Mouse (Mus musculus): ENCODE data around the gene B230118H07Rik.
A peak's percentile ranks its signal among the peaks of the same experiment; 100 is the strongest.

B230118H07Rik gene

DNA sequence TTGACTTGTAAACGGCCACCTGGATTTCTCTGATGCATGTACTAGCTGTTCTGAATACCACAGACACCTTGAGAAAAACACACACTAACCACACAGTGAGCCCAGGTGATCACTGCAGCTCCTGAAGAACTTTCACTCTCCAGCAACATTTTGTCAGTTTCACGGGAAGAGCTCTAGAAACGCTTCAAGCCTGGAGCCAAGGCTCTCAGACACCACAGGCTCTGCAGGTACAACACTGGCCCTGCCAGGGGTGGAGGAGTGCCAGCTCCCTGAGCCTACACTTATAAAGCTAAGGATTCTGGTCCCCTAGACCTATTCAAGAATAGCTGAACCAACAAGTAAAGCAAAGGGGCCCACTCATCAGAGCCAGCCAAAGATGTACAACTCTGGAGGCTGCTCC is 67.9 kb downstream of the B230118H07Rik start:
- DNase-seq = peak in 1 of 2 experiments; percentile 35

DNA sequence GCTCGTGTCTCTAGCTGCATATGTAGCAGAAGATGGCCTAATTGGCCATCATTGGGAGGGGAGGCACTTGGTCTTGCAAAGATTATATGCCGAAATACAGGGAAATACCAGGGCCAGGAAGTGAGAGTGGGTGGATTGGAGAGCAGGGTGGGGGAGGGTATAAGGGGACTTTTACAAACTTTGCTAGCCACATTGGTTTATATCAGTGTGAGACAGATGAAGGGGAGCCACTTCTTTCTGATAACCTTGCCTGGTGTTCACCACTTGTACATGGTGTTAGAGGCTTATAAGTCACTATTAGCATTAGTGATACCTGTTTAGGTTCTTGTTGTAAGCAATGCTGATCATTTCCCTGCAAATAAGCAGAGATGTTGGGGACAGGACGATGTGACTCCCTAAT is 68.4 kb downstream of the B230118H07Rik start:
- DNase-seq = no peak

DNA sequence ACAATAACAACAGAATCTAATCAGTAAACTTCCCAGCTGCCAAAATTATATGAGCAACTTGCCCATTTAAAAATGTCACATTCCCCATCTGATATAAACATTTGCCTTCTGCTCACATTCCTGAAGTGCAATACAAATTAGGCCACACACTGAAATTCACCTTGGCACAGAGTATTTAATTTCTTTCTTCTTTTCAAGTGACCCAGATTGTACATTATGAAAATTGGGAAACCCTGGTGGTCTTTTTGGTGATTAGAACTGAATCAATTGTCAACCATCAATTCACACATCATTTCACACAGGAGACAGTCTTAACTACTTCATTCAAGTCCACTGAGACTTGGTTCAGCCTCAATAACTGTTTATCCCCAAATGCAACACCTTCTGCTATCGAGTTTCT is 68.9 kb downstream of the B230118H07Rik start:
- DNase-seq = no peak

DNA sequence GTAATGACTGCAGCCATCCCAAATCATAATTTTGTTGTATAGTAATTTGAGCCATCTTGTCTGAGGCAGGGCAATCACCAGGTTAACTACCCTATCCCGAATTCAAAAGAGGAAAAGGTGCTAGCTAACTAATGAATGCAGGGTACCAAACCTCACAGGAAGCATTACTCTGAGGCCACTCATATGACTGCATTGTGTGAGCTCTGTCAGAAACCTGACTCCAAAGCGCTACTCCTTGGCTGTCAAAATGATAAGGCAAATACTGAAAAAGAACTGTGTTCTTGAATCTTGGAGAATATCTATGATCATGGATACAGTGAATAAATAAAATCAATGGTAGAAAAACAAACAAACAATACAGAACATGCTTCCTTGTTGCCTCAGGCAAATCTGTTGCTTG is 69.3 kb downstream of the B230118H07Rik start:
- DNase-seq = no peak

DNA sequence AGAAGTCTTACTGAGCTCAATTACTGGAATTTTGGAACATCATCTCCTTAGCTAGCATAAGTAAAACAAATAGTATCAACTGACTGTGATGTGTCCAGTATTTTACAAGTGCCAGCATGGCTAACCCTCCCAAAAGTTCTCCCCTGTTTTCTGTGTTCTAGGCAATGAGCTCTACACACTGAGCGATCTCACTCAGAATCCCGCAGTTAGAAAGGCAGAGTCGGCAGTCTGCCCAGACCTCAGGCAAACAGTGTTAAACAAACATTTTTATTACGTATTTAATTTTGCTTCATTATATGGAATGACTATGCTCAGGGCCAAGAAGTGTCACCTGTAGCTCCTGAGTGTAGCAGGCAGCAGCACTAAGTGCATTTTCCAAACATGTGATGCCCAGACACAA is 72.1 kb downstream of the B230118H07Rik start:
- DNase-seq = no peak

DNA sequence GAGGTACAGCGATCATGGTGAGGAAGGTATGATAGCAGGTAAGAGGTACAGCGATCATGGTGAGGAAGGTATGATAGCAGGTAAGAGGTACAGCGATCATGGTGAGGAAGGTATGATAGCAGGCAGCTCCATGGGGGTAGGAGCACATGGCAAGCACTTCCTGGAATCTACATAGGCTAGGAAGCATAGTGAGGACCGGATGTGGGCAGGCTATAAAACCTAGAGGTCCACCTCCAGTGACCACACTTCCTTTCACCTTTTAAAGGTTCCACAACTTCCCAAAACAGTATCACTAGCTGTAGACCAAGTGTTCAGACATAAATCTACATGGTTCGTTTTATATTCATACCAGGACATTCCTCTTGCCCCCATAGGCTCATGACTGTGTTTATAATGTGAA is 80.1 kb downstream of the B230118H07Rik start:
- DNase-seq = no peak

DNA sequence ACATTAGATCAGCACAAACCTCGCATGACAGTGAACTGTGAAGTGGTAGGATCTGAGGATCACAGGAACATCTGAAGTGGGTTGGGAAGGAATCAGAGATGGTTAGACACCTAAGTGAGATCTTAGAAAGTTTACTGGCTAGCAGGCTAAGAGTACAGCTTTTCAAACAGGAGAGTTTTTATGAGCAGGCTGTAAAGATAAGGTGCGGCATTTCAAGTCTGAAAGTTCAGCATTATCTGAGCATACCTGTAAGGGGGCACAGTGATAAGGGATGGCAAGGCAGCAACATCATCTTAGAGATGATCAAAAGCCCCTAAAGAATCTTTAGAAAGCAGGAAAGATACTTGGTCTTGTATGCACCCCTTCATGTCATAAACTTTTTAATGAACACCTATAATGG is 81.8 kb downstream of the B230118H07Rik start:
- DNase-seq = no peak

DNA sequence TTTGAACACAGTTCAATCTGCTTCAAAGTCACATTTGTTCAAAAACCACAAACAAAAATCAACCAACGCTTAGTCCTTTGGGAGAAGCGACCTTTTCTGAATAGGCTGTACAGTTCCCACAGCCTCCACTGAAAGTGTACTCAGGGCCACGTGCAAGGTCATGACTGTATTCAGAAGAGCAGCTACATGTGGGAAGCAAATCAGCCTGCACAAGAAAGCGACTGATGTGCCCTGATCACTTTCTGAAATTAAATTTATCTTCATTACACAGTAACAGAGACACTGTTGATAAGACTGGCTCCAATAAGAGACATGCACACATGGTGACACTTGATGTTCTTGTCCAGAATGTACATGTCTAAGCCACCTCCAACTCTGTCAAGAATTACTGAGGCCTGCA is 85.6 kb downstream of the B230118H07Rik start:
- DNase-seq = no peak

DNA sequence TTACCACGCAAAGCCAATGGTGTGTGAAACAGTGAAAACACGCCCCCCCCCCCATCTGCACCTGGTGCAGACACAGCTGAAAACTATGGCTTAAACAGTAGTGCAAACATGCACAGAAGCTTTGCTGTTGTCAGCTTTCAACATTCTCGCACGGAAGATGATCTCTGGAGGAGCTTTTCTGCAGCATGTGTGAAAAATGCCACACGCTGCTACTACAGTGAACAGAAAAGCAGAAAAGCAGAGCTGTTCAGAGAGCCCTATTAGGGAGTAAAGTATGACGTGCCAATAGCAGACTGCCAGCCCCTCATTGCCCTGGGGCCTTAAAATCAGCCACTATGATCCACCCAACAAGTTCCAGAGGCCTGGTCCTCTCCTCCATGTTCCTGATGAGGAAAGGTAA is 86.1 kb downstream of the B230118H07Rik start:
- peak; percentile 7 to 18 for DNase-seq

DNA sequence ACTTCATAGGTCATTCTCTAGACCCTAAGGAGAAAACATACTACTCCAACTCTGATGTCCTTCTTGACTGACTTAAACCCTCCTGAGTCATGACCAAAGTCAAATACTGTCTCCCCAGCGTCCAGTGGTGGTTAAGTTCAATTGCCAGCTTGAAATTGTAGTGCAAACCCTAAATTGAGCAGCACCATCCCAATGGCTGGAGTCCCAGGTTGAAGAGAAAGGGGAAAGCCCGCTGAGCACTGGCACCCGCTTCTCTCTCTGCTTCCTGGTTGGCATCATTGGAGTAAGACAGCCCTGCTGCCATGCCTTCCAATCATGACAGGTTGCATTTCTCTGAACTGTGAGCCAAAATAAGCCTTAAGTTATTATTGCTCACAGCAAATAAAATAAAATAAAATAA is 89.9 kb downstream of the B230118H07Rik start:
- DNase-seq = no peak

DNA sequence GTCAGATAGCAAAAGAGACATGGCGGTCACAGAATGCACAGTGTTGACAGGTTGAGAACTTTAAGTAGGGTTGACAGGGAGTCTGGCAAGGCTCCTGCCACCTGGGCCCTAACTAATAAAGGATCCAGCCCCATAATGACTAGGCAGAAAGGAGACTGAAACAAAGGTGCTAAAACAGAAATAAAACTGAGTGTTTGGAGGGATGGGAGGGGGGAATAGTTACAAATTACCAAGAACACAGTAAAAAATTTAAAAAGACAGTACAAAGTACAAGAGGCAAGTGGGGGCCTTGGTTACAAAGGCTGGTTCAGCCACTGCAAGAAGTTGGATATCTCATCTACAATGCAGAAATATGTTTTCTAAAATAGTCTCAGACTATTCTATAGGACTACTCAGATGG is 93.4 kb downstream of the B230118H07Rik start:
- DNase-seq = no peak

DNA sequence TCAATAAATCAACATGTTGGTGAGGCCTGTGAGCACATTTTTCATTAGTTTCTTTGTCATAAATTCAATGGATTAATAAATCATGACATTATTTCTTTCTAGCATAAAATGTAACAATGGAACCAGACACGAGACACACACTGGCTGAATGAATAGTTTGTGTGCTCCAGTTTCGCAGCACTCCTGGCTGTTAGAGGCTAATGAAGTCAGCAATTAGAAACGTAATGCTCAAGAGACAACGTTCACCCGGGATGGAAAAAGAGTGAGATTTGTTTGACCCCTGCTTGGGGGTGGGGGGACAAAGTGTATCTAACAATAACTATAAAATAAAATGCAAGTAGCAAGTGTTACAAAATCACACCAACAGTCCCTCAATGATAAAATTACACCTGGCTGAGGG is 95.5 kb downstream of the B230118H07Rik start:
- no peak for DNase-seq

DNA sequence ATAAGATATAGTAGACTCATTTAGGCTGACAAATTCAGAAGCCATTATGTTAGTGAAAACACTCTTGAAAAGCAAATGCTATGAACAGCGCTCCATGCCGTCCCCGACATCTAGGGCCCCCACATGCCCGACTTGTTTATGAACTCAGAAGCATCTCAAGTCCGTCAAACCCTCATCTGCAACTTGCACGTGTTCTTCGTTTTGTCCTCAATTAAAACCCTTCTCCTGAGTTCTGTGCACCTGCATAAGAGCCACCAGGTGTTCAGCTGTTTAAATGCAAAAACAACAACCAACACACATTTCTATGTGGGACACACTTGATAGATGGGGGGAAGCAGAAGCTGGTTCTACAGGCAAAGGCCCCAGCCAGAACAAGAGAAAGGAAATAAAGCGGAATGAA is 97.0 kb downstream of the B230118H07Rik start:
- DNase-seq = no peak

DNA sequence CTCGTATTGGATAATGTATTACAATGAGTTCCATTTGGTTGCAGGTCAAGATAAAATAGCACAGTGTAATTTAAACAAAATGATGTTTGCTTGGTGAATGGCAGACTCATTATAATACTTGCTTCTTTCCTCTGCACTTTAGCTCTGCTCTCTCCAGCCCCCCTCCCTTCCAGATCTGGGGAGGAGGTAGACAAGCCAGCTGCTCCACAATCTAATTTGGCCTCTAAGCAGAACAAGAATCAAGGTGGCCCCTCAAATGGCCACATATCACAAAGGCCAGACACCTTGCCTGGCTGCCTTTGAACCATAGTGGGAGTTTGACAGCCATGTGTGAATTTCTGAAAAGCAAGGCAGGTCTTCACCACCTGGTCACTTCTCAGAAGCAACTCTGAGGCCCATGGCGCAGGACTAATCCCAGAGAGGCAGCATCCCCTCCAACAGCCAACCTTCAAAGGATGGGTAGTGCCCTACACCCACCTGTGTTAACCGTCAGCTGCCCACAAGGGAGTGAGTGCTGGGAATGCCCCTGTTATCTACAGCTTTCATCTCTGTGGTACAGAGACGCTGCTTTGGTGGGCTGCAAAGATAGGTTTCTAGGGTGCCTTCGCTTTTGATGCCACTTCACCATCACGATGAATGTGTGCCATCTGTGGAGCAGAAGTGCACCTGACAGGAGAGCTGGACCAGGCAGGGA is 98.2 kb downstream of the B230118H07Rik start:
- peak in 1 of 2 experiments; percentile 10 for DNase-seq

DNA sequence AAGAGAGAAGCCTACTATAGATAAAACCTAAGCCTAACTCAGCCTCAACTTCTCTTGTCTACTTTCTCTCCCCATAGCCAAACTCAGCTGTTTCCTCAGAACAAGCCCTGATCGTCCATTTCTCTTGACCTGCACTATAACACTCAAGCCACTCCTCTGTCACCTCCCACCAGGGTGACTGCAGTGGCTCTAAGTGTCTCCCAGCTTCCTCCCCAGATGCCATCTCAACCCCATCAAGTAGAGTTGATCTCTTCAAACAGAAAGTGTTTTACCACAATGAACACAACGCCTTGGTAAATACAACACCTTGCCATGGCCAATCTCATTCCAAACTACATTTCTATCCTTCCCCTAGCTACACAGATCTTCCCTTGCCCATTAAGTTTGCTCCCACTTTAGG is 99.2 kb downstream of the B230118H07Rik start:
- DNase-seq = no peak

DNA sequence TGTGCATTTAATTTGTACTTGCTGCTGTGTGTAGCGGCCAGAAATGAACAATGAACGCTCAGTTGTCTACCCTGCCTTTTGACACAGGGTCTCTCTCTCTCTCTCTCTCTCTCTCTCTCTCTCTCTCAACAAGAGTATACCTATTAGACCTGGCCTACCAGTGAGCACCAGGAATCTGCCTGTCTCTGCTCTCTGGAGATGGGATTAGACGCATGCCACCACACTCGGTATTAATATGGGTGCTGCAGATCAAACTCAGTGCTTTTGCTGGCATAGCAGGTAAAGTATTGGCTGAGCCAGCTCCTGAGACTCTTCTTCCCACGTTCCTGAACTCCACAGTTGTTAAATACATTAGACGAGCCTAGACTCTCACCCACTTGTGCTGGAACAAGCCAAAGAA is 100.5 kb downstream of the B230118H07Rik start:
- no peak for DNase-seq

DNA sequence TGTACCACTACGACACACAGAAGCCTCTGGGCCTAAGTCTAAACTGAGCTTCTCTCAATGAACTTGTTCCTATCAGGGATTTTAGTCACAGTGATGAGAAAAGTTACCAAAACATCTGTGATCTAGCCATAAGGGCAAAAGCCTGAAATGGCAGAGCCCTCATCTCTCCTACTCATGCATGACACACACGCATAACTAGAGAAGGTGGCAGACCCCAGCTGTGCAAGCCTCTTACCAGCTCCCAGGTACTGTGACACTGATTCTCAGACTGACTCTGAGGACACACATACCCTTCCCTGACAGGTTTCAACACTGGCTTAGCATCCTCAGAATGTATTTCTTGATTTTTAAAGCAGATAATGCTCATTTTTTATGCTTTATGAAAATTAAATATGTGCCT is 103.7 kb downstream of the B230118H07Rik start:
- DNase-seq = no peak

DNA sequence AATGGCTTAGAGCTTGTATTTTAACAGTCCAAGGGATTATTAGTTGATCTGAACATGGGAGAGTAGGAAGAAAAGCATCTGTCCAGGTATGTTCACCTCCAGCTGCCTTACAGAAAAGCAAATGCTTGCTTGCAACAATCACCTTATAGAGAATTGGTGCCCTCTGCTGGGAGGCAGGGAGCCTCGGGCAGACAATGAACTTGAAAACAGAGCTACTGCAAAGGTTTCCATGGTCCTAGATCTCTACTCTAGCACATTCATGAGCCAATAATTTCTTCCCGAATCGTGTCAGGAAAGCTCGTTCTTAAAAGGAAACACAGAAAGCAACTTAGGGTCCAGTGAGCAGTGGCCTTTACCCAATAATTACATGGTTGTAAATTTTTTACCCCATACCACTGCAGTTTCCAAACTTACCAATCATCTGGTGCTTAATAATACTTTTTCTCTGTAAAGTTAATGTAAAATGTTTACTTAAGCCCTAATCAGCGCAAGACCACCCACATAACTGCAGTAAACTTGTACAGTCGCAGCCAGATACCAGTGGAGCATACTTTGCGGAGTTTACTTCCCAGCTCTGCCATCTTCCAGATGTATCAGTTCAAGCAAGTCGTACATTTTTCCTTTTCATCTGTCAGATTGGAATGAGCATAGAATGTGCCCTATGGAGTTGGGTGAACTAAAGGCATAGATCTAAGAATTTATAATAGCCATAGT is 105.5 kb downstream of the B230118H07Rik start:
- DNase-seq = no peak

DNA sequence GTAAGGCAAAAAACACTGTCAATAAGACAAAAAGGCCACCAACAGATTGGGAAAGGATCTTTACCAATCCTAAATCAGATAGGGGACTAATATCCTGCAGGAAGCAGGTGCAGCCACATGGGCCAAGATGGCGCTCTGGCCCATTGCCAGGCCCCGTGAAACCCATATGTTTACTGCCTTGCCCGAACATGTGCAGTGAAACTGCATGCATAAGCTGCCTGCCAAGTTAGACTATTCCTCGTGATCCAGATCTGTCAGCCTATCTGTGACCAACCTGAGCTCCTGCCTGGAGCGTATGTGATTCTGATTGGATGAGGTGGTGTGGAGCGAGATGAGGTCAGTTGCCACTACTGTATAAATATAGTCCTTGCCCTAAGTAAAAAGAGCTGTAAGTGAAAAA is 112.4 kb downstream of the B230118H07Rik start:
- DNase-seq = peak; percentile 79 to 86

DNA sequence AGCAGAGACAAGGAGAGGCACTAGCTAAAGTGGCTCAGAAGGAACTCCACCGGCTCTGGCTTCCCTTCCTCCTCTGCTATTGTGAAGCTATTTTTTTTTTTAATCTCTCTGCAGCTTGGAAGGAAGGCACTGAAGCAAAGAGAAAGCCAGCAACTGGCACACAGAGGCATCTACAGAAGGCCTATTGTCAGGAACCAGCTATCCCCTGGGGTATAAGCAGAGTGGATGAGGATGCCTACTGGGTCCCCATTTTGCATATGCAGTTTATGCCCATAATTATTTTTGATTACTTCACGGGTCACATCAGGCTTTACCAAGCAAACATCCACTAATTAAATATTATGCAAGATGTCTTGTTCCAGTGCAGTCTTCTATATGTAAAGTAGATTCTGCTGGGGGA is 115.6 kb downstream of the B230118H07Rik start:
- peak in 1 of 2 experiments; percentile 10 for DNase-seq

DNA sequence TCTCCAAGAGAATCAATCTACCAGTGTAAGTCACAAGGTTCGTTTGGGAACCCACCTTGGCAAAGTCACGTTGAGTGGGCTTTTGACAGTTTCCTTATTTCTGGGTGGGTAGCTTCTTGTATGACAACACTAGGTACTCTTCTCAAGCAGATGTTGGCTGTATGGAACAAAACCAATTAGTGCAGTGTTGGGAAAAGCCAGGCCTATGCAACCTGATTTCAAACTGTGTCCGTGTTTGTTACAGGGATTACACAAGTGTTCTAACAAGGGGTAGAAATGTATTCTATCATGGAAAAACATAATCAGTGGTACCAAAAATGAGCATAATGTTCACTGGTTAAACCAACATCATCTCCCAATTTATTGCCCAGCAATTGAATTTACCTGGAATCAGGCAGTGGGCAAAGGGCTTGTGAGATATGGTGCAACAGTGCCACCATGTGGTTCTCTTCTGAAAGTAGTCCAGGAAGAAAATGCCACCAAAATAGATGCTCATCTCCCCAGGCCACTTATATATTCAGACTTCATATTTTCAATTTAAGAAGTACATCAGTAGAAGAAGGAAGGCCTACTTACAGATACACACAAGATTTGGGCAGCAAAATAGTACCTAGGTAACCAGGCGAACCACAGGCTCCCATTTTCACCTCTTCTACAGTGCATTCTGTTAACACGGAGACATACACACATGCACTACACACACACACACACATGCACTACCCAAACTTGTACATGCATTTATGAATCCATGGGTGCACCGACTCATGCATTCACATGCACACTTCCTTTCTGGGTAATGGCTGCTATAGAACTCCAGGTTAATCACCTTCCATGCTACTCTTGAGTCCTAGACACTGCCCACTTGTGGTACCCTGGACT is 123.6 kb downstream of the B230118H07Rik start:
- peak; percentile 80 to 83 for DNase-seq

DNA sequence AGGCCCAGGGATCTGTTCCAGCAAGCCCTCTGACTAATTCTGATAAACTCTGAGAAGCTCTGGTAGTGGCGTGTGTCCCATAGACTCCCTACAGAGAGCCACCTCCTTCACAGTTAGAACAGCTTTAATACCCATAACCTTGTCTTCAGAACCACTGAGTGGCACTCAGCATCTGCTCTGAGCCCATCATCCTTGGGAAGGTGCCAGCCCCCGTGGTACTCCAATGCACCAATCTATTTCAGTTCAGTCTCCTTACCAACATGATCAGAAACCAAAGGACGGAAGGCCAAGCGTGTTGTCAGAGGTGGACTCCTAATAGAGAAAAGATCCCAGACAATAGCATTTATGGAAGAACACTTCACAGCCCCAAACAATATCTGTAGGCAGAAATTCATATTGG is 124.2 kb downstream of the B230118H07Rik start:
- DNase-seq = peak; percentile 60 to 67

DNA sequence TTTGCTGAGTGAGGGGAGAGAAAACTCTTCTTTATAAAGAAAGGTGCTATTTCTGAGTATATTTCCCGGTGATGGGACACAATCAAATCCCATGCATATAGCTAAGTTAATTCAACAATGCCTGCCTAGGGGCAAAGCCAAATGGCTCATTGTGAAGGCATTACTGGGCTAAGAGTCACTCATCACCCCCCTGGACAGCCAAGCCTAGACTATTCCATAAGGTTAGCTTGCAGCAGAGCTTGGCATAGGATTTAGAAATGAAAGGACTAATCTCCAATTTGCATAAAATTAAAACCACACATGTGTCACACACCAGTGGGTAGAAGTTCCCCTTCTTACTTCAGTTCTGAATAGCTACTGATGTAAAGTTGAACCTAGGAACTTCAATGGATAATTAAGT is 128.8 kb downstream of the B230118H07Rik start:
- DNase-seq = no peak

DNA sequence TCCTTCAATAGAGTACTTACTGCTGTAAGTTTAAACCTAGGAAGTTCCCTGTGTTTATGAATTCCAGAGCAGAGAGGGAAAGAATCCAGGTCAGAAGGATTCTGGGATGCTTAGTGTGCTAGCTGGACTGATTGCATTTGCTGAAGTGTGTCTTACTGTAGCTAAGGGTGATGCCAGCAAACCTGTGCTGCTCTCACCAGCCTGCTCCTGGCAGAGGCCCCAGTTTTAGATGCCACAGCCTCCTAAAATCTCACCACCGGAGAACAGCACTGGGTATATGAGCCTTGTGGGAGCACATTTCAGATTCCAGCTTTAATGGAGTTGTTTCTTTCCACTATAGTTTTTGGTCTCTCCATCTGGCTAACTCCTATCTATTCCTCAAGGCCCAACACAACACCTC is 129.4 kb downstream of the B230118H07Rik start:
- peak; percentile 57 to 60 for DNase-seq

Measured in cerebellum, postnatal 10 days (tissue).